Mouse (Mus musculus) heart, adult 2 months (tissue): ENCODE data around the gene Tbc1d1. TPM values are rescaled to one million over a fixed set of nuclear protein-coding genes. Genes with fewer than 3 reads are reported as not detected.

Source experiments
- DNase-seq, 2 experiments: peaks; one replicate each; pipeline ENCODE4 v3.0.0; 2021
- H3K27ac ChIP-seq: fragments of 200-600 bp; 2 replicates; pipeline ENCODE4 v1.8.1; 2022
- H3K27me3 ChIP-seq: fragments of 200-500 bp; 2 replicates; pipeline ENCODE4 v1.6.1; 2012; ENCODE audit warnings: mild to moderate bottlenecking, low read length, inconsistent platforms, mixed read lengths; ENCODE audit not compliant: control insufficient read depth, insufficient read depth
- H3K36me3 ChIP-seq: fragments of 200-500 bp; 2 replicates; pipeline ENCODE4 v1.6.1; 2012; ENCODE audit warnings: low read length, inconsistent platforms; ENCODE audit not compliant: control insufficient read depth, insufficient read depth
- H3K4me1 ChIP-seq: fragments of 200-500 bp; 2 replicates; pipeline ENCODE4 v1.6.1; 2011; ENCODE audit warnings: low read length; ENCODE audit not compliant: control insufficient read depth, insufficient read depth
- H3K4me3 ChIP-seq: fragments of 200-600 bp; 2 replicates; pipeline ENCODE4 v1.8.1; 2022
- H3K79me2 ChIP-seq: fragments of 200-500 bp; replicated peaks from 2 replicates; pipeline ENCODE4 v1.6.1; 2012; ENCODE audit warnings: mild to moderate bottlenecking, inconsistent platforms, low read length, moderate library complexity, mixed read lengths; ENCODE audit not compliant: control insufficient read depth, insufficient read depth
- H3K9ac ChIP-seq: fragments of 200-500 bp; 2 replicates; pipeline ENCODE4 v1.6.1; 2012; ENCODE audit warnings: low read depth, mild to moderate bottlenecking, control low read depth, inconsistent platforms, low read length, mixed read lengths
- CTCF ChIP-seq: fragments of 200-600 bp; IDR thresholded peaks from 2 replicates; pipeline ENCODE4 v1.8.1; 2022; ENCODE audit warnings: antibody characterized with exemption, mild to moderate bottlenecking, moderate library complexity
- EP300 ChIP-seq: fragments of 200-500 bp; IDR thresholded peaks from 2 replicates; pipeline ENCODE4 v1.6.1; 2011; ENCODE audit warnings: low read depth, low read length, control low read depth; ENCODE audit not compliant: insufficient read depth
- POLR2A ChIP-seq: fragments of 200-500 bp; IDR thresholded peaks from 2 replicates; pipeline ENCODE4 v1.6.1; 2011; ENCODE audit warnings: mild to moderate bottlenecking, low read depth, low read length, control low read depth; ENCODE audit not compliant: insufficient read depth
- WGBS: fragments of 180-500 bp; shearing (Covaris S2); methylation state at CpG from one replicate; pipeline ENCODE4 v1.1.7; 2018; 5-methylcytosine and 5-hydroxymethylcytosine counted together
- intact Hi-C: fragments of 180-260 bp; cut with DNase I; formaldehyde crosslinking; loops from one replicate; pipeline ENCODE4 v1.15.1; 2025
- microRNA-seq, 2 experiments: library from miRNA; unstranded; fragments of <30 nt; microRNA quantifications; one replicate each; pipeline ENCODE4 v1.2.0; 2021
- polyA plus RNA-seq: library from polyadenylated mRNA; depleted of rRNA; stranded (reverse); fragments of >200 nt; gene quantifications from 2 replicates; pipeline ENCODE4 v1.2.3, GENCODE M21; 2012; rRNA removed
- total RNA-seq, 2 experiments: library from RNA; stranded (reverse); gene quantifications; 2 replicates each; pipeline ENCODE4 v1.2.3; 2021

The Tbc1d1 gene
- total and polyA plus RNA-seq, 3 experiments, result 13.2 to 22.1 (median 13.6) TPM

GRCm38 (mm10) chr5:64393530-64393929 lies 237.4 kb downstream of the Tbc1d1 start:
- intact Hi-C loops, result no loop called here
- DNase-seq, result no peak
- Histone ChIP-seq H3K9ac (no peak overlapping the region), H3K36me3 (no peaks in the 10 kb centered on the region; the same call in 1 of the 2 replicates), H3K4me1 (peaks cover 17% of the 10 kb centered on the region), H3K27me3 (no peaks in the 10 kb centered on the region), H3K27ac (no peak overlapping the region; the same call in 1 of the 2 replicates), H3K79me2 (no peaks in the 10 kb centered on the region), H3K4me3 (no peak overlapping the region)
- TF ChIP-seq POLR2A (no peak), EP300 (no peak), CTCF (no peak)
- 55% methylated on average over 4 of the region's 4 CpGs for WGBS

GRCm38 (mm10) chr5:64398155-64398554 lies 242.1 kb downstream of the Tbc1d1 start:
- no peak for DNase-seq
- H3K27ac ChIP-seq, result no peak overlapping the region
- no peak overlapping the region for H3K9ac ChIP-seq
- no peaks in the 10 kb centered on the region for H3K79me2 ChIP-seq
- no peaks in the 10 kb centered on the region for H3K36me3 ChIP-seq
- 94% methylated on average over 13 of the region's 13 CpGs for WGBS
- H3K4me3 ChIP-seq, result no peak overlapping the region
- no peaks in the 10 kb centered on the region for H3K27me3 ChIP-seq
- TF ChIP-seq CTCF (no peak), EP300 (no peak), POLR2A (no peak)
- intact Hi-C loops, result no loop called here
- 0 out of 2 replicates have a peak, but pooled peaks cover under 1% of the 10 kb centered on the region for H3K4me1 ChIP-seq

- H3K4me3 ChIP-seq, result no peak overlapping the region
- 94% methylated on average over 4 of the region's 4 CpGs for WGBS
- no peaks in the 10 kb centered on the region for H3K4me1 ChIP-seq
- intact Hi-C loops, result no loop called here
- no peaks in the 10 kb centered on the region for H3K79me2 ChIP-seq
- TF ChIP-seq EP300, result no peak
- no peak for TF ChIP-seq POLR2A
- no peak for TF ChIP-seq CTCF
- H3K9ac ChIP-seq, result no peak overlapping the region
- no peak overlapping the region for H3K27ac ChIP-seq
- no peaks in the 10 kb centered on the region for H3K36me3 ChIP-seq
- H3K27me3 ChIP-seq, result no peaks in the 10 kb centered on the region
- no peak for DNase-seq
These were observed 244.6 kb downstream of the Tbc1d1 start for GRCm38 (mm10) chr5:64400742-64401141.

Small RNAs within 50 kb of the gene (microRNA-seq; reads per million reads assigned to microRNA genes)
- 0 reads per million in 2 experiments for gene Gm22395

Other genes starting within 250 kb of the Tbc1d1 start
- gene Rell1, start 187.4 kb upstream of the Tbc1d1 start, total RNA-seq, result 10 to 100 TPM in 1 of 2 experiments, 1 to 10 TPM in 1; 9.3 to 10.4 TPM
- gene Rell1, start 187.4 kb upstream of the Tbc1d1 start, polyA plus RNA-seq, result 3.4 and 4.6 TPM in 2 replicates
- gene Pgm2, start 63.4 kb upstream of the Tbc1d1 start, total RNA-seq, result 1 to 10 TPM; 5.4 to 6.4 TPM
- gene Pgm2, start 63.4 kb upstream of the Tbc1d1 start, polyA plus RNA-seq, result 3.4 and 5.6 TPM in 2 replicates